Mouse (Mus musculus) cerebellum, adult 2 months (tissue): ENCODE measurements at regions not wholly inside any gene's neighbourhood (a gene's known extent, or its start where the extent isn't known, plus 50 kb on each side); places are given as distances from the start of the nearest gene placed in this dataset.

Source experiments
- DNase-seq, 2 experiments: peaks; one replicate each; pipeline ENCODE4 v3.0.0; 2021
- H3K27ac ChIP-seq: fragments of 200-500 bp; 2 replicates; pipeline ENCODE4 v1.5.1; 2012; ENCODE audit warnings: low read length, control low read depth, inconsistent platforms; ENCODE audit not compliant: insufficient read depth
- H3K27me3 ChIP-seq: fragments of 200-500 bp; 2 replicates; pipeline ENCODE4 v1.6.1; 2012; ENCODE audit warnings: inconsistent platforms, mild to moderate bottlenecking, low read length, moderate library complexity; ENCODE audit not compliant: control insufficient read depth, insufficient read depth
- H3K4me1 ChIP-seq: fragments of 200-500 bp; 2 replicates; pipeline ENCODE4 v1.6.1; 2011; ENCODE audit warnings: low read length; ENCODE audit not compliant: control insufficient read depth, insufficient read depth
- H3K4me3 ChIP-seq: fragments of 200-500 bp; replicated peaks from 2 replicates; pipeline ENCODE3; 2011; ENCODE audit warnings: mild to moderate bottlenecking, low read depth, low read length, control low read depth; ENCODE audit not compliant: insufficient read depth
- CTCF ChIP-seq: fragments of 200-500 bp; IDR thresholded peaks from 2 replicates; pipeline ENCODE4 v1.5.1; 2011; ENCODE audit warnings: low read depth, mild to moderate bottlenecking, control low read depth, low read length, moderate library complexity, borderline replicate concordance; ENCODE audit not compliant: insufficient read depth
- POLR2A ChIP-seq: fragments of 200-500 bp; IDR thresholded peaks from 2 replicates; pipeline ENCODE4 v1.6.1; 2011; ENCODE audit warnings: low read length, control low read depth, borderline replicate concordance; ENCODE audit not compliant: insufficient read depth
- WGBS: fragments of 180-500 bp; shearing (Covaris S2); methylation state at CpG from one replicate; pipeline ENCODE4 v1.1.7; 2018; 5-methylcytosine and 5-hydroxymethylcytosine counted together

DNA sequence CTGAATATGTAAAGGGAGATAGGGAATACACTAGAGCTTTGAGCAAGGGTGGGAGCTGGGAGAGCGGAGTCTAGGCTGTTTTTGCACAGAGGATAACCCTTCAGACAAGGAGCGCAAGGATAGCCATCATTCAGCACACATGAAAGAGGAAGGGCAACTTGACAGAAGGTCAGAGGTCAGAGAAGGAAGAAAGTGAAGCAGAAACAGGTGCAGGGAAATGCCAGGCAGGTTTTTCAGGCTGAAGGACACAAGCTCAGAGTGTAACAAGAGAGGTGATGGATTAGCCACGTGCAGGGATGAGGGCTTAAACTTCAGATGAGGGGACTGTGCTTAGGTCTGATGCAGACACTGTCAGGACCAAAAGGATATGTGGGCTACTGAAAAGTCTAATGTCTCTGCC, 199.5 kb downstream of the Epha4 start:
- Histone ChIP-seq H3K4me1 (no peaks in the 10 kb centered on the region), H3K4me3 (no peak overlapping the region), H3K27ac (no peak overlapping the region), H3K27me3 (no peaks in the 10 kb centered on the region)
- WGBS: 84% methylated on average over 3 of the region's 3 CpGs
- no peak for TF ChIP-seq POLR2A
- TF ChIP-seq CTCF: no peak
- no peak for DNase-seq

DNA sequence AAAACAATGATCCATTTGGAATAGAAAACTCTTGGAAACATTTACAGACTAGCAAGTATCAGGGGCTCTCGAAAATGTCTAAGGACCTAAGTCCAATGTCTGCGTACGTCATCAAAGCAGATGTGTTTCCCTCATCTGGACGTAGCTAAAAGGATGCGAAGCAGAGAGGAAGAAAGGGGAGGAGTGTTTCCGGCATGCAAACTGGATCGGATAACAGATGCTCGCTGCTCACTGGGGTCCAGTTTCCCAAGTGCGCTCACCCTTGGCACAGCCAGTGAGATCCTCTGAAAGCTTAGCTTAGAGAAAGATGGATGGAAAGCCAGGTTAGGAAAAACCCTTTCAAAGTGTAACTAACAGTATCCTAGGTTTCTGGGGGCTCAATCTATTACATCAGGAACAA, 198.7 kb downstream of the Epha4 start:
- no peaks in the 10 kb centered on the region for H3K4me1 ChIP-seq
- H3K27me3 ChIP-seq: no peaks in the 10 kb centered on the region
- no peak overlapping the region for H3K27ac ChIP-seq
- WGBS: 45% methylated on average over 9 of the region's 9 CpGs
- no peak for TF ChIP-seq POLR2A
- no peak for TF ChIP-seq CTCF
- no peak for DNase-seq
- no peak overlapping the region for H3K4me3 ChIP-seq
